Mouse (Mus musculus) kidney, adult 2 months (tissue): Measurements from ENCODE around the gene Dtnb.

Experiments
- CTCF ChIP-seq: fragments of 200-500 bp; conservative IDR thresholded peaks from 2 replicates; pipeline ENCODE4 v1.5.1; 2011; ENCODE audit warnings: low read depth, mild to moderate bottlenecking, control low read depth, low read length, moderate library complexity, mixed read lengths; ENCODE audit not compliant: insufficient read depth, insufficient read length
- POLR2A ChIP-seq: fragments of 200-500 bp; IDR thresholded peaks from one replicate; pipeline ENCODE4 v1.6.1; 2011; ENCODE audit warnings: low read depth, low read length, control low read depth

DNA sequence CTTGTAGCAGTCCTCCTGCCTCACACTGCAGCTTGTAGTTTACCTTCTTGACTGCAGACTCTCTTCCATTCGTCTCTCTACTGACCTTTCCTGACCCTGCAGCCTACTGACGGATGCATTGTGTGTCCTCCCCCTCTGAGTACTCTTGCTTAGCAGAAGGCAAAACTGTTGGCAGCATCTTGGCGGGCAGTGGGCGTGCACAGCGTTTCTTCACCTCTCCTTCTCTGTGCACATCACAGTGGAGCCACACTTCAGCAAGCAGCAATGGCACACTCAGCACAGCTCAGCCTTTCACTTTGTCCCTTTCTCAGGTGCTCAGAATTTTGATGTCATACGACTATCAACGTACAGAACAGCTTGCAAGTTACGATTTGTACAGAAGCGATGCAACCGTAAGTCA, 19.4 kb downstream of the Dtnb start:
- TF ChIP-seq POLR2A (no peak), CTCF (no peak)
